Mouse (Mus musculus) forebrain, embryonic 14.5 days (tissue): ENCODE measurements around the gene Eml1. TPM values are rescaled to one million over a fixed set of nuclear protein-coding genes. Genes with fewer than 3 reads are reported as not detected.
A peak's percentile ranks its signal among the peaks of the same experiment; 100 is the strongest.

Experiments used
- ATAC-seq: fragments of 200-750 bp; cut with Nextera tagmentation; 2 replicates; pipeline ENCODE4 v1.8.0; 2017; ENCODE audit warnings: mild to moderate bottlenecking, moderate library complexity
- DNase-seq: peaks from one replicate; pipeline ENCODE4 v3.0.0-alpha.2; 2015; ENCODE audit warnings: low spot score
- H3K27ac ChIP-seq: fragments of 300-500 bp; sonication (generic); 2 replicates; pipeline ENCODE4 v1.5.1; 2014; ENCODE audit warnings: low read depth, mild to moderate bottlenecking, control low read depth, low read length, moderate library complexity
- H3K27me3 ChIP-seq: fragments of 300-500 bp; sonication (generic); replicated peaks from 2 replicates; pipeline ENCODE4 v1.6.1; 2014; ENCODE audit warnings: low read length, control low read depth, mixed read lengths; ENCODE audit not compliant: control insufficient read depth, insufficient read depth
- H3K36me3 ChIP-seq: fragments of 300-500 bp; sonication (generic); 2 replicates; pipeline ENCODE4 v1.6.1; 2014; ENCODE audit warnings: low read length, control low read depth; ENCODE audit not compliant: control insufficient read depth, insufficient read depth
- H3K4me1 ChIP-seq: fragments of 300-500 bp; sonication (generic); 2 replicates; pipeline ENCODE4 v1.6.1; 2014; ENCODE audit warnings: antibody characterized with exemption, low read length, control low read depth; ENCODE audit not compliant: control insufficient read depth, insufficient read depth
- H3K4me2 ChIP-seq: fragments of 300-500 bp; sonication (generic); 2 replicates; pipeline ENCODE4 v1.6.1; 2014; ENCODE audit warnings: mild to moderate bottlenecking, control low read depth, low read length
- H3K4me3 ChIP-seq: fragments of 300-500 bp; sonication (generic); 2 replicates; pipeline ENCODE4 v1.5.1; 2014; ENCODE audit warnings: low read depth, low read length, control low read depth
- H3K9ac ChIP-seq: fragments of 300-500 bp; sonication (generic); 2 replicates; pipeline ENCODE4 v1.6.1; 2014; ENCODE audit warnings: mild to moderate bottlenecking, low read length, control low read depth, moderate library complexity
- H3K9me3 ChIP-seq: fragments of 300-500 bp; sonication (generic); replicated peaks from 2 replicates; pipeline ENCODE4 v1.6.1; 2016; ENCODE audit warnings: low read length, control low read depth, mixed read lengths; ENCODE audit not compliant: control insufficient read depth
- WGBS: fragments of 180-500 bp; shearing (Covaris S2); extraction: QIAGEN DNeasy Blood & Tissue Kit; methylation state at CpG from one replicate; pipeline ENCODE4 v1.1.7; 2014; 5-methylcytosine and 5-hydroxymethylcytosine counted together
- polyA plus RNA-seq: library from polyadenylated mRNA; unstranded; fragments of >200 nt; fragmentation: Nextera tagmentation; extraction: Ambion mirVana; gene quantifications from 2 replicates; pipeline ENCODE4 v1.2.1, GENCODE M21; 2014

Eml1 gene
- polyA plus RNA-seq, 1 experiment from 2014 or later = 52.2 TPM

- Histone ChIP-seq H3K27ac (no peak overlapping the region), H3K36me3 (no peaks in the 10 kb centered on the region), H3K27me3 (no peaks in the 10 kb centered on the region), H3K4me2 (no peak overlapping the region), H3K4me1 (no peaks in the 10 kb centered on the region), H3K9me3 (no peaks in the 10 kb centered on the region), H3K4me3 (no peak overlapping the region), H3K9ac (no peak overlapping the region)
- no peak for ATAC-seq
- 89% methylated on average over 8 of the region's 8 CpGs for WGBS
- no peak for DNase-seq
These were observed 22.6 kb upstream of the Eml1 start for GRCm38 (mm10) chr12:108348151-108348550.

- no peak for DNase-seq
- H3K4me3 ChIP-seq = no peak overlapping the region
- H3K4me1 ChIP-seq = no peaks in the 10 kb centered on the region
- no peak for ATAC-seq
- H3K9me3 ChIP-seq = no peaks in the 10 kb centered on the region
- H3K27me3 ChIP-seq = no peaks in the 10 kb centered on the region
- H3K9ac ChIP-seq = no peak overlapping the region
- no peak overlapping the region for H3K27ac ChIP-seq
- no peaks in the 10 kb centered on the region for H3K36me3 ChIP-seq
- H3K4me2 ChIP-seq = no peak overlapping the region
- WGBS = 70% methylated on average over 5 of the region's 5 CpGs
These were observed 21.7 kb upstream of the Eml1 start for GRCm38 (mm10) chr12:108349026-108349425.

GRCm38 (mm10) chr12:108350931-108351330 lies 19.8 kb upstream of the Eml1 start:
- 90% methylated on average over 10 of the region's 10 CpGs for WGBS
- no peak for DNase-seq
- no peak overlapping the region for H3K4me3 ChIP-seq

GRCm38 (mm10) chr12:108352371-108353136 lies 18.2 kb upstream of the Eml1 start:
- H3K4me3 ChIP-seq = peak overlapping the region; percentile 13; the same call in 1 of the 2 replicates
- ATAC-seq (peak; percentile 42; the same call in 1 of the 2 replicates), DNase-seq (peak; percentile 46)
- H3K4me2 ChIP-seq = peak overlapping the region; percentile 44
- H3K9me3 ChIP-seq = no peaks in the 10 kb centered on the region
- WGBS = 12% methylated on average over 35 of the region's 35 CpGs
- no peak overlapping the region for H3K27ac ChIP-seq
- H3K27me3 ChIP-seq = no peaks in the 10 kb centered on the region
- peak overlapping the region; percentile 30 for H3K9ac ChIP-seq
- no peaks in the 10 kb centered on the region for H3K4me1 ChIP-seq
- no peaks in the 10 kb centered on the region for H3K36me3 ChIP-seq

More at GRCm38 (mm10) chr12:108350931-108351330, 19.8 kb upstream of the Eml1 start:
- H3K27ac ChIP-seq = no peak overlapping the region
- no peaks in the 10 kb centered on the region for H3K36me3 ChIP-seq
- ATAC-seq = no peak
- no peaks in the 10 kb centered on the region for H3K9me3 ChIP-seq
- H3K4me2 ChIP-seq = no peak overlapping the region
- H3K9ac ChIP-seq = no peak overlapping the region
- no peaks in the 10 kb centered on the region for H3K4me1 ChIP-seq
- no peaks in the 10 kb centered on the region for H3K27me3 ChIP-seq

- Histone ChIP-seq H3K27me3 (no peaks in the 10 kb centered on the region), H3K4me1 (no peaks in the 10 kb centered on the region), H3K9me3 (no peaks in the 10 kb centered on the region), H3K27ac (no peak overlapping the region), H3K4me2 (no peak overlapping the region), H3K9ac (no peak overlapping the region), H3K4me3 (no peak overlapping the region), H3K36me3 (no peaks in the 10 kb centered on the region)
- 77% methylated on average over 2 of the region's 2 CpGs for WGBS
- DNase-seq = no peak
- ATAC-seq = no peak
These were observed 16.5 kb upstream of the Eml1 start for GRCm38 (mm10) chr12:108354284-108354683.

- DNase-seq (no peak), ATAC-seq (no peak)
- Histone ChIP-seq H3K9ac (no peak overlapping the region), H3K4me2 (no peak overlapping the region), H3K4me3 (no peak overlapping the region), H3K4me1 (no peaks in the 10 kb centered on the region), H3K36me3 (no peaks in the 10 kb centered on the region), H3K9me3 (no peaks in the 10 kb centered on the region), H3K27ac (no peak overlapping the region), H3K27me3 (no peaks in the 10 kb centered on the region)
- 92% methylated on average over 1 of the region's 1 CpGs for WGBS
These were observed 15.5 kb upstream of the Eml1 start for GRCm38 (mm10) chr12:108355271-108355670.

- Histone ChIP-seq H3K4me2 (no peak overlapping the region), H3K36me3 (no peaks in the 10 kb centered on the region), H3K27ac (no peak overlapping the region), H3K27me3 (no peaks in the 10 kb centered on the region), H3K4me3 (no peak overlapping the region), H3K9ac (no peak overlapping the region), H3K9me3 (no peaks in the 10 kb centered on the region), H3K4me1 (no peaks in the 10 kb centered on the region)
- DNase-seq = no peak
- ATAC-seq = no peak
These were observed 14.8 kb upstream of the Eml1 start for GRCm38 (mm10) chr12:108355986-108356385.

GRCm38 (mm10) chr12:108363796-108364195 lies 7.0 kb upstream of the Eml1 start:
- Histone ChIP-seq H3K4me2 (no peak overlapping the region), H3K27ac (no peak overlapping the region), H3K36me3 (no peaks in the 10 kb centered on the region), H3K27me3 (no peaks in the 10 kb centered on the region), H3K4me1 (peaks cover 2% of the 10 kb centered on the region; the same call in 1 of the 2 replicates), H3K9me3 (no peaks in the 10 kb centered on the region), H3K4me3 (no peak overlapping the region), H3K9ac (no peak overlapping the region)
- 3% methylated on average over 5 of the region's 5 CpGs for WGBS
- ATAC-seq (peak; percentile 85), DNase-seq (peak; percentile 91)

- Histone ChIP-seq H3K36me3 (no peaks in the 10 kb centered on the region), H3K27ac (no peak overlapping the region), H3K4me3 (no peak overlapping the region), H3K4me2 (no peak overlapping the region), H3K9ac (no peak overlapping the region), H3K27me3 (no peaks in the 10 kb centered on the region), H3K4me1 (peaks cover 2% of the 10 kb centered on the region; the same call in 1 of the 2 replicates), H3K9me3 (no peaks in the 10 kb centered on the region)
- DNase-seq = peak; percentile 55
- ATAC-seq = peak; percentile 49; the same call in 1 of the 2 replicates
- 23% methylated on average over 3 of the region's 3 CpGs for WGBS
These were observed 5.4 kb upstream of the Eml1 start for GRCm38 (mm10) chr12:108365340-108365739.
